Mouse (Mus musculus): ENCODE results near the gene Vtn. TPM values are rescaled to one million over a fixed set of nuclear protein-coding genes. Genes with fewer than 3 reads are reported as not detected.

Vtn gene
- total and polyA plus RNA-seq, 3 experiments: 21.6 to 44.6 (median 24.6) TPM

GRCm38 (mm10) chr11:78512025-78512957 lies 13.4 kb downstream of the Vtn start, which contains the start of the genes Tmem199 and Poldip2:
Gene Tmem199 (minus strand): TSS chr11:78512172.
Gene Poldip2 (plus strand): TSS chr11:78512193.
- Histone ChIP-seq H3K4me3 (peak within 1 kb of the TSS; percentile 96), H3K9ac (ENCODE audit: low read depth, low read length) (peak within 1 kb of the TSS; percentile 87), H3K27me3 (ENCODE audit: control insufficient read depth, insufficient read depth, low read length) (no peaks in the 10 kb centered on the region), H3K36me3 (ENCODE audit: control insufficient read depth, insufficient read depth, low read length) (no peaks in the 10 kb centered on the region; the same call in 1 of the 2 replicates), H3K4me1 (ENCODE audit: control insufficient read depth, insufficient read depth, low read length) (no peaks in the 10 kb centered on the region), H3K79me2 (replicated peaks; ENCODE audit: control insufficient read depth, insufficient read depth, low read length) (no peaks in the 10 kb centered on the region), H3K27ac (peak within 1 kb of the TSS; percentile 93)
- peak; percentile 91 to 92 for DNase-seq
- TF ChIP-seq CTCF (IDR thresholded peaks at IDR 0.05): no peak
- TF ChIP-seq POLR2A (IDR thresholded peaks at IDR 0.05; ENCODE audit: insufficient read depth, low read depth, low read length): peak; percentile 87
- TF ChIP-seq EP300 (IDR thresholded peaks at IDR 0.05; ENCODE audit: insufficient read depth, low read depth, low read length): no peak
- intact Hi-C loops (cut with DNase I): loop anchor here (1.0 kb wide), 1 partner anchor 24 kb away; the partner anchor contains the start of genes Ift20 and Tnfaip1
- WGBS: under 1% methylated on average over 67 of the region's 67 CpGs

GRCm38 (mm10) chr11:78513106-78513790 lies 14.4 kb downstream of the Vtn start:
- Histone ChIP-seq H3K27me3 (ENCODE audit: control insufficient read depth, insufficient read depth, low read length) (no peaks in the 10 kb centered on the region), H3K27ac (no peak overlapping the region), H3K36me3 (ENCODE audit: control insufficient read depth, insufficient read depth, low read length) (no peaks in the 10 kb centered on the region; the same call in 1 of the 2 replicates), H3K9ac (ENCODE audit: low read depth, low read length) (no peak overlapping the region), H3K4me3 (peak overlapping the region; percentile 96; the same call in 1 of the 2 replicates), H3K4me1 (ENCODE audit: control insufficient read depth, insufficient read depth, low read length) (no peaks in the 10 kb centered on the region), H3K79me2 (replicated peaks; ENCODE audit: control insufficient read depth, insufficient read depth, low read length) (no peaks in the 10 kb centered on the region)
- intact Hi-C loops (cut with DNase I): no loop called here
- no peak for DNase-seq
- no peak for TF ChIP-seq CTCF (IDR thresholded peaks at IDR 0.05)
- TF ChIP-seq EP300 (IDR thresholded peaks at IDR 0.05; ENCODE audit: insufficient read depth, low read depth, low read length): no peak
- TF ChIP-seq POLR2A (IDR thresholded peaks at IDR 0.05; ENCODE audit: insufficient read depth, low read depth, low read length): no peak
- WGBS: 68% methylated on average over 3 of the region's 3 CpGs

- Histone ChIP-seq H3K4me1 (ENCODE audit: control insufficient read depth, insufficient read depth, low read length) (no peaks in the 10 kb centered on the region), H3K36me3 (ENCODE audit: control insufficient read depth, insufficient read depth, low read length) (no peaks in the 10 kb centered on the region; the same call in 1 of the 2 replicates), H3K79me2 (replicated peaks; ENCODE audit: control insufficient read depth, insufficient read depth, low read length) (no peaks in the 10 kb centered on the region), H3K9ac (ENCODE audit: low read depth, low read length) (no peak overlapping the region), H3K27me3 (ENCODE audit: control insufficient read depth, insufficient read depth, low read length) (no peaks in the 10 kb centered on the region), H3K4me3 (no peak overlapping the region), H3K27ac (no peak overlapping the region)
- intact Hi-C loops (cut with DNase I): no loop called here
- 70% methylated on average over 2 of the region's 2 CpGs for WGBS
- TF ChIP-seq EP300 (IDR thresholded peaks at IDR 0.05; ENCODE audit: insufficient read depth, low read depth, low read length) (no peak), POLR2A (IDR thresholded peaks at IDR 0.05; ENCODE audit: insufficient read depth, low read depth, low read length) (no peak), CTCF (IDR thresholded peaks at IDR 0.05) (peak; percentile 52)
- DNase-seq: no peak
Measured at GRCm38 (mm10) chr11:78515549-78516325, 16.8 kb downstream of the Vtn start.

GRCm38 (mm10) chr11:78518931-78519330 lies 20.0 kb downstream of the Vtn start:
- DNase-seq: no peak
- WGBS: 75% methylated on average over 10 of the region's 10 CpGs
- Histone ChIP-seq H3K79me2 (replicated peaks; ENCODE audit: control insufficient read depth, insufficient read depth, low read length) (no peaks in the 10 kb centered on the region), H3K4me3 (no peak overlapping the region), H3K9ac (ENCODE audit: low read depth, low read length) (no peak overlapping the region), H3K27me3 (ENCODE audit: control insufficient read depth, insufficient read depth, low read length) (no peaks in the 10 kb centered on the region), H3K36me3 (ENCODE audit: control insufficient read depth, insufficient read depth, low read length) (peaks cover 18% of the 10 kb centered on the region), H3K27ac (no peak overlapping the region), H3K4me1 (ENCODE audit: control insufficient read depth, insufficient read depth, low read length) (peaks cover 5% of the 10 kb centered on the region)
- intact Hi-C loops (cut with DNase I): no loop called here
- 0 out of 2 replicates have a peak, but pooled peaks have one; percentile 6 for TF ChIP-seq POLR2A (IDR thresholded peaks at IDR 0.05; ENCODE audit: insufficient read depth, low read depth, low read length)
- no peak for TF ChIP-seq CTCF (IDR thresholded peaks at IDR 0.05)
- no peak for TF ChIP-seq EP300 (IDR thresholded peaks at IDR 0.05; ENCODE audit: insufficient read depth, low read depth, low read length)

GRCm38 (mm10) chr11:78521880-78522279 lies 23.0 kb downstream of the Vtn start:
- WGBS: 59% methylated on average over 3 of the region's 3 CpGs
- no peaks in the 10 kb centered on the region for H3K27me3 ChIP-seq (ENCODE audit: control insufficient read depth, insufficient read depth, low read length)
- DNase-seq: no peak
- no peak overlapping the region for H3K9ac ChIP-seq (ENCODE audit: low read depth, low read length)
- peak overlapping the region; percentile 33 for H3K27ac ChIP-seq
- intact Hi-C loops (cut with DNase I): loop anchor here (2.0 kb wide), 1 partner anchor 29 kb away; the partner anchor contains the start of gene Tmem97
- TF ChIP-seq EP300 (IDR thresholded peaks at IDR 0.05; ENCODE audit: insufficient read depth, low read depth, low read length) (no peak), POLR2A (IDR thresholded peaks at IDR 0.05; ENCODE audit: insufficient read depth, low read depth, low read length) (no peak), CTCF (IDR thresholded peaks at IDR 0.05) (no peak)
- H3K4me1 ChIP-seq (ENCODE audit: control insufficient read depth, insufficient read depth, low read length): peaks cover 5% of the 10 kb centered on the region
- H3K79me2 ChIP-seq (replicated peaks; ENCODE audit: control insufficient read depth, insufficient read depth, low read length): no peaks in the 10 kb centered on the region
- no peak overlapping the region for H3K4me3 ChIP-seq
- H3K36me3 ChIP-seq (ENCODE audit: control insufficient read depth, insufficient read depth, low read length): peaks cover 21% of the 10 kb centered on the region
